Mouse (Mus musculus) cerebellum, adult 18-20 months (tissue): Measurements from ENCODE around the gene Mfsd6.
"Not testable (repeated sequence)": the region's sequence is repeated elsewhere in the genome, so short reads cannot be mapped to it uniquely, and the experiment has no call there.

Experiments
- DNase-seq, 2 experiments: peaks; one replicate each; pipeline ENCODE4 v3.0.0; 2021

Gene Mfsd6

GRCm38 (mm10) chr1:52707030-52707429 is 20.2 kb downstream of the Mfsd6 start:
- DNase-seq, result no peak

- no peak for DNase-seq
These were observed 24.3 kb downstream of the Mfsd6 start for GRCm38 (mm10) chr1:52702738-52703491.

GRCm38 (mm10) chr1:52701941-52702340 is 25.3 kb downstream of the Mfsd6 start:
- DNase-seq, result no peak

- DNase-seq, result not testable (repeated sequence)
These were observed 32.8 kb downstream of the Mfsd6 start for GRCm38 (mm10) chr1:52694456-52694855.

- no peak for DNase-seq
These were observed 39.6 kb downstream of the Mfsd6 start for GRCm38 (mm10) chr1:52687636-52688035.

GRCm38 (mm10) chr1:52683550-52683949 is 43.7 kb downstream of the Mfsd6 start:
- no peak for DNase-seq

- peak; percentile 54 to 63 for DNase-seq
These were observed 50.6 kb downstream of the Mfsd6 start for GRCm38 (mm10) chr1:52676621-52677020.

GRCm38 (mm10) chr1:52675561-52676551 is 51.4 kb downstream of the Mfsd6 start:
- no peak for DNase-seq

- no peak for DNase-seq
These were observed 57.3 kb downstream of the Mfsd6 start for GRCm38 (mm10) chr1:52669931-52670330.

- no peak for DNase-seq
These were observed 58.4 kb downstream of the Mfsd6 start for GRCm38 (mm10) chr1:52668743-52669323.

GRCm38 (mm10) chr1:52663228-52663627 is 64.0 kb downstream of the Mfsd6 start:
- no peak for DNase-seq

GRCm38 (mm10) chr1:52660765-52661164 is 66.5 kb downstream of the Mfsd6 start:
- DNase-seq, result no peak

GRCm38 (mm10) chr1:52660278-52660677 is 67.0 kb downstream of the Mfsd6 start:
- no peak for DNase-seq

- DNase-seq, result no peak
These were observed 69.1 kb downstream of the Mfsd6 start for GRCm38 (mm10) chr1:52658160-52658559.

GRCm38 (mm10) chr1:52655153-52655552 is 72.1 kb downstream of the Mfsd6 start:
- DNase-seq, result no peak

- no peak for DNase-seq
These were observed 73.9 kb downstream of the Mfsd6 start for GRCm38 (mm10) chr1:52653366-52653765.

- DNase-seq, result no peak
These were observed 74.5 kb downstream of the Mfsd6 start for GRCm38 (mm10) chr1:52652601-52653253.

- no peak for DNase-seq
These were observed 77.2 kb downstream of the Mfsd6 start for GRCm38 (mm10) chr1:52650066-52650465.

- DNase-seq, result peak; percentile 75 to 82
These were observed 78.9 kb downstream of the Mfsd6 start for GRCm38 (mm10) chr1:52648153-52649027.

- no peak for DNase-seq
These were observed 86.5 kb downstream of the Mfsd6 start for GRCm38 (mm10) chr1:52640736-52641135.

GRCm38 (mm10) chr1:52640266-52640665 is 87.0 kb downstream of the Mfsd6 start:
- no peak for DNase-seq

- DNase-seq, result no peak
These were observed 88.2 kb downstream of the Mfsd6 start for GRCm38 (mm10) chr1:52639090-52639489.
